Mouse (Mus musculus): ENCODE results near the gene Zfp281. TPM values are rescaled to one million over a fixed set of nuclear protein-coding genes. Genes with fewer than 3 reads are reported as not detected.

The Zfp281 gene
- total RNA-seq (2015) (17.0 and 19.9 TPM in 2 replicates), total RNA-seq (2017) (18.9 and 21.0 TPM in 2 replicates)

- ATAC-seq (ENCODE audit: poor library complexity, severe bottlenecking), result peak; percentile 94
Measured at GRCm38 (mm10) chr1:136624146-136625018, at the start of gene Zfp281. TSS of gene Zfp281 (plus strand) at chr1:136624901.

DNA sequence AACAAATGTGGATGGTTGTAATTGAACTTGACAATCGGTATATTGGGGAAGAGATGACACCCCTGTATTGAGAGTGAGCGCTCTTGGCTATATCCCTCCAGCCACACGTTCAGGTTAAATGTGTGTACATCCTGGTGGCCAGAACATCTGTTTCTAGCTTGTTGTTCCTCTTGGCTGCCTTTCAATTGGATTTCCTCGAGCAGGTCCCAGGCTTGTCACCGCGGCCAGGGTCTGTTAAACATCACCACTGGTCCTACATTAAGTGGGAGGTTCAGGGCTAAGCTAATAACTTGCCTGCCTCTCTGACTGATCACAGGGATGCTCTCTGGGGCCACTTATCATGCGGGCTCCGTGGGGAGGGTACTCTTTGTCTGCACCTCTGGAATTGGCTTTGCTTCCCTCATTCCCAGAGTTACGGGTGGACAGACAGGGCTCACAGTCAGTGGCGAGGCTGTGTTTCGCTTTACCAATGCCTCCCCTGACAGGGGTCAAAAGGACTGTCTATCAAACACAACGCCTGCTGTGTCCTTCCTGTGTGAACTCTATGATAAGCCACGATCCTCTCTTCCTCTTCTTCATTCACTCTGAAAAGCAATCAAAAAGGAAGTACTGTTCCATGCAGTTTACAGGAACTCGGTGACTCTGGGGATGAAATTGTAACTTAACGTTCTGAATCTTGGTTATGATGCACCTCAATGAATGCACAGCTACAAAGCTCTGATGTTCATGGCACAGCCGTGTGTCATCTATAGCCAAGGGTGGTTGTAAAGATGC, 46.6 kb upstream of the Zfp281 start:
- ATAC-seq (ENCODE audit: poor library complexity, severe bottlenecking), result peak; percentile 79

DNA sequence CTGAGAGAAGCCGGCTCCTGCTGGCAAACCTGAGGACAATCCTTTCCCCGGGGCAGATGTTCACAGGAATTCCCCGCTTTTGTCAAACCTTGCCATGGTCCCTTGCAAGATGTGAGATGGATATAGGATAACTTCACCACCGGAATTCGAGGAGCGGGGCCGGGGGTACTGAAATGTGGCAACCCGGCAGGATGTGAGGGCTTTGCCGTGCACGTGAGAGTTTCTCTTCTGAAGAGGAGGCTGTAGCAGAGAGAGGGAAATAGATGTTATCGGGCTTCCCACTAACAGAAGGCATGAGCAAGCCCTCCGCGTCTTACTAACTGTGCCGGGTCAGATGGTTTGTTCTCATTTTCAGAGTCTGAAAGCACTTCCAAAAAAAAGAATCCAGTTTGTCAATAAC, 45.3 kb upstream of the Zfp281 start:
- peak; percentile 36; the same call in 1 of the 2 replicates for ATAC-seq (ENCODE audit: poor library complexity, severe bottlenecking)

DNA sequence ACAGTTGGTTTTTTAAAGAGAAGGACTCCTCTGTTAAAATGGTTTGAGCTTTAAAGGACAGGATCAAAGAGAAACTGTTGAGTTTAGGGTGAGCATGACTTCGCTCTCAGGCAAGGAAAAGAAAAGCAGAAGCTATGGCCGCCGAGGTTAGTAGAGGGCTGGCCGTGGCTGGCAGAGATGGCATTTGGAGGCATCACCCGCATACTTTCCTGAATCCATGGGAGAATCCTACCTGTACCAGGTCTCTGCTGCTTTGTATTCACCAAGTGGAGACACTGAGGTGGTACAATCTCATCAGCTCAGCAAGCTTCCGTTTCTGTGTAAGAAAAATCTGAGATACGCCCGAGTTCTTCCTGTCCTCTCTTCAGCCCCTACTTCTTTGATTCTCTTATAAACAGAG, 44.4 kb upstream of the Zfp281 start:
- peak; percentile 62 for ATAC-seq (ENCODE audit: poor library complexity, severe bottlenecking)

DNA sequence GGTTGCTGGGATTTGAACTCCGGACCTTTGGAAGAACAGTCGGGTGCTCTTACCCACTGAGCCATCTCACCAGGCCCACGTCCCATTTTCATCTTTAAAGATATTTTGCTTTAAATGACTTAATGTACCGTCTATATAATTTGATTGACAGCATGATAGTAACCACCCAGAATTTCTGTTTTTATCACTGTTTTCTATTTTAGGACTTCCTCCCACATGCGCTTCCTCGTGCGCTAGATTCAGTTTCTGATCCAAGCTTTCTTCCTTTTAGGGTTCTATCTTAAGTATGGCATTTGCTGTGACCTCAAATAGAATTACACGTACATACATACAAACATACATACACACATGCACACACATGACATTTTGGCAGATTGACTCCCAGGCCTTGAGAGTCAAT, 42.9 kb upstream of the Zfp281 start:
- peak; percentile 39 for ATAC-seq (ENCODE audit: poor library complexity, severe bottlenecking)

DNA sequence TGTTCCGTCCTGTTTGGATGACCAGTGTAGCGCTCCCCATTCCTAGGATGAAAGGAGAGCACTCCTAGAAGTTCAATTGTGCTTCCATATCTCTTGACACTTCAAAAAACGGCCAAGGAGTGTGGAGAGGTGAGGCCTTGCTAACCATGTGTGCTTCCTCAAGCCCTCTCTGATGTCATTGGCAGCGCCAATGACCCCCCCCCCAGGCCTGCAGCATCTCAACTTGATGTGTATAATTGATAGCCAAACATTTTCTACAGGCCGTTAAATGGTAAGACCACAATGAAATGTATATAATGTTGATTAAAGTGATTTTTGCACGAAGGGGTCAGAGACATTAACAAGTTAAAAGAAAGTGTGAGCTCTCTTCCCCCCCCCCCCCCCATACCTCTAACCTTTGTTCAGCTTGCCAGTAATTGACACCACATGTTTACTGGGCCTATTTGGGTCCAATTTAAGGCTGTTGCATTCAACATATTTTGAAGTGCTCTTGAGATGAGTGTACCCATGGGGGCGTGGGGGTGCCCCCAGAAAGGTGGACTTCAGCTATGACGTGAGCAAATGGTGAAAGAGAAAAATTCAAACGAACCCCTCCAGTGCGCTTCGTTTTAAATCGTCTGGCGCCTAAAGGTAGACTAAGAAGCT, 36.8 kb upstream of the Zfp281 start:
- ATAC-seq (ENCODE audit: poor library complexity, severe bottlenecking), result no peak

DNA sequence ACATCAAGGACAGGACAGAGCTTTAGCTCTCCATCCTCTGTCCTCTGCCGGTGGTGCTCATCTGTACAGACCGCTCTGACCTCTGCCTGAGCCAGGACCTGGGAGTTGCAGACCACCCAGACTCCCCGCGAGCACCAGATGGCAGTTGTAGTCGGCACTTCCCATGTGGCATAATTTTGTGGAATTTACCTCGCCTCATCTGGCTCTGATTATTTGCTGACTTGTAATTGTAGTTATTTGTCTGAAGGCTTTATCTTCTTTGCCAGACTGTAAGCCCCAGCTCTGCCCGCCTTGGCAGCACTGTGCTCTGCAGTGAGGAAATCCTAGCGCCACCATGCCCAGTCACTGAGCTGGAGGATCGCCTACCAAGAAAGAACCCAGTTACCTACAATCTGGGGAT, 35.8 kb upstream of the Zfp281 start:
- no peak for ATAC-seq (ENCODE audit: poor library complexity, severe bottlenecking)

DNA sequence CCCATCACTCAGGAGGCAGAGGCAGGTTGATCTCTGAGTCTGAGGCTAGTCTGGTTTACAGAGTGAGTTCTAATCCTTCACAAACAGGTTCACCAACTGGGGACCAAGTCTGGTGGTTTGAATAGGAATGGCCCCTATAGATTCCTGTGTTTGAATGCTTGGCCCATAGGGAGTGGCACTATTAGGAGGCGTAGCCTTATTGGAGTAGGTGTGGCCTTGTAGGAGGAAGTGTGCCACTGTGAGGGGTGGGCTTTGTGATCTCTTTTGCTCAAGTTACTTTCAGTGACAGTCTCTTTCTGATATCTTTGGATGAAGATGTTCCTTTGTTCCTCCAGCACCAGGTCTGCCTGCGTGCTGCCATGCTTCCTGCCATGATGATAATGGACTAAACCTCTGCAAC, 32.0 kb upstream of the Zfp281 start:
- no peak for ATAC-seq (ENCODE audit: poor library complexity, severe bottlenecking)

DNA sequence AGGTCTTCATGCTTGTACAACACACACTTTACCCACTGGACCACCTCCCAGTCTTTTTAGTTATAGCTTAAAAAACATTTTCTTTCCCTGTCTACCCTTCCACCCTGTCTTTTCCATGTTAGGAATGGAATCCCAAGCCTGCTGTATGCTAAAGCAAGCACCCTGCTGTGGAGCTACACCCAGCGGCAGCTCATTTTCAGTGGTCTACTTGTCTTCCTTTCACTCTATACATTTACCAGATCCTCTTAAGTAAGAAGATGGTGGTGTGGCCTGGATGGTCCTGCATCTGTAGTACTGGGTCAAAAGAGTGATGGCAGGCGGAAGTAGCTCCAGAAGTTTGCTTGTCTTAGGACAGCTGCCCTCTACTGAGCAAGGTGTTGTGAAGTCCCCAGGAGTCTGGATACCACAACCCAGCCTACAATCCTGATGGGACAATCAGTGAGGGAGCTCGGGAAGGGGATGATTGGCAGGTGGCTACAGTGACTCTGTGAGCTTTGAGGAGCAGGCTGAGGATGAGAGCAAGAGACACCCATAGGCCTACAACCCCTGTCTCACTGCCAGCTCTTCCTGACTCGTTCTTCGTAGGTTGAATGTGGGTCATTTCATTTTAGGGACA, 30.4 kb upstream of the Zfp281 start:
- ATAC-seq (ENCODE audit: poor library complexity, severe bottlenecking), result no peak

- no peak for ATAC-seq (ENCODE audit: poor library complexity, severe bottlenecking)
Measured at GRCm38 (mm10) chr1:136596821-136597220, 27.9 kb upstream of the Zfp281 start.

- no peak for ATAC-seq (ENCODE audit: poor library complexity, severe bottlenecking)
Measured at GRCm38 (mm10) chr1:136598286-136598685, 26.4 kb upstream of the Zfp281 start.

- ATAC-seq (ENCODE audit: poor library complexity, severe bottlenecking), result no peak
Measured at GRCm38 (mm10) chr1:136600067-136600466, 24.6 kb upstream of the Zfp281 start.

DNA sequence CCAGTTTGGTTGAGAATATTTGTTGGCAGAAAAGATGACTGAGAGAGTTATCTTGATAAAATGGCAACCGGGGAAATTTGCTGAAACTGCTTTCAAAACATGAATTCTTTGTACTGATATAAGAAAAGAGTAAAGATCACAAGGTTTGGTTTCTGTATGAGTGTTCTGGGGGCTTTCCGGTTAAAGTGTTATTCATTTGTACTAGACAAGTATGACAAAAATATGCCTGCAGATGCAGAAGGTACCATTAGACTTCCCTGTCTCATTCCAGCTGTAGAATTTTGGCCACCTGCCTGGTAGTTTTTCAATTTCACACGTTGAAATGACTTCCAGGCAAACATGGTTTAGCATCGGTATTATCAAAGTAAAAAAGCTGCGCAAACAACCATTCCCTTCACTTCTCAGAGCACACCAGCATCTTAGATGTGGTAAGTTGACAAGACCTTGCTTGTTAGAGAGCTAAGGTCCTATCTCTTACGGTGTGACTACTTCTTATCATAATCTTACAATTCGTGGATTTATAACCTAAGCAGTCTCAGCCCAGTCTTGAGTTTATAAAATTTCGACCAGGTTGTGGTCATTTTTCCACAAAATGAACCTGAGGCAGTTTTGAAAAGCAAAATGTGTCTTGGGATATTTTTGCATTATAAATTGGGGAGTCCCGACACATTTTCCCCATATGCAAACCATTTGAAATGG, 23.9 kb upstream of the Zfp281 start:
- no peak for ATAC-seq (ENCODE audit: poor library complexity, severe bottlenecking)

GRCm38 (mm10) chr1:136601346-136601888, 23.3 kb upstream of the Zfp281 start:
- no peak for ATAC-seq (ENCODE audit: poor library complexity, severe bottlenecking)

- no peak for ATAC-seq (ENCODE audit: poor library complexity, severe bottlenecking)
Measured at GRCm38 (mm10) chr1:136602303-136602702, 22.4 kb upstream of the Zfp281 start.

- no peak for ATAC-seq (ENCODE audit: poor library complexity, severe bottlenecking)
Measured at GRCm38 (mm10) chr1:136604190-136604589, 20.5 kb upstream of the Zfp281 start.

DNA sequence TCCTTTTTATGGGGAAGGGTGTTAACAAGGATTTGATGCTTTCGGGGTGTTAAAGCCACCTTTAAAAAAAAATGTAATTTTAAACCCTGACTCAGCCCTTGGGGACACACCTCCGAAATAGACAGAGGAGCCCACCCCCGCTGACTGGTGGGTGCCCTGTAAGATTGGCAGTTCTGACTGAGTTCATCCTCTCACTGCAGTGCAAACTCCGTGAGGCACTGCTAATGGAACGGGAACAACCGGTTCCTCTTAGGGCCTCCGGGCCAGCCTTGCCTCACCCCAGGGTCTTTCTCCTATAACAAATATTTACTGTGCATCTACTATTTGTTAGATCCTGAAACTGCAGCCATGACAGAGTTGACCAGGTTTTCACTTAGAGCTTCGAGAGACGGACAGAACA, 18.9 kb upstream of the Zfp281 start:
- no peak for ATAC-seq (ENCODE audit: poor library complexity, severe bottlenecking)

DNA sequence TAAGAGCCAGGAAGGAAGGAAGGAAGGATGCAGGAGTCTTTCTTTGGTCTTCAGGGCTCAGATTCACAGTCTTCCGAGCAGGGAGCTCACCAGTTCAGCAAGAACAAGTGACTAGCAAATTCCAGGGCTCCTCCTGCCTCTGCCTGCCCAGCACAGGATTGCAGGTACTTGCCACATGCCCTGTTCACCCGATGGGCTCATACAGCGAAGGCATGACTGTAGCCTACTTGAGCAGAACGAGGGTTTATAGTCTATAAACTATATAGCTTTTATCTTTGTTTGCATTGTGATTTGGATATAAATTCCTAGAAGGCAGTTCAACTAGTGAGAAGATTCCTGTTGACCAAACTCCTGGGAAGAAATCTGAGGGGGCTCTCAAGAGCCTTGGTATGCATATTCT, 18.4 kb upstream of the Zfp281 start:
- ATAC-seq (ENCODE audit: poor library complexity, severe bottlenecking), result no peak

- ATAC-seq (ENCODE audit: poor library complexity, severe bottlenecking), result peak; percentile 95
Measured at GRCm38 (mm10) chr1:136608339-136609261, 16.1 kb upstream of the Zfp281 start.

Measured in megakaryocyte, adult 5-6 weeks (primary cell).